Mouse (Mus musculus): ENCODE measurements around the gene Cdkn1c. TPM values are rescaled to one million over a fixed set of nuclear protein-coding genes. Genes with fewer than 3 reads are reported as not detected.

The Cdkn1c gene
- polyA plus RNA-seq, 1 experiment from 2014 or later = 942 TPM

- peak; percentile 61 for DNase-seq (ENCODE audit: low spot score)
- 27% methylated on average over 95 of the region's 100 CpGs for WGBS
Measured at GRCm38 (mm10) chr7:143459332-143460211, 1.3 kb downstream of the Cdkn1c start.

GRCm38 (mm10) chr7:143458963-143459331, 1.9 kb downstream of the Cdkn1c start:
- no peaks in the 10 kb centered on the region for H3K27me3 ChIP-seq (ENCODE audit: control insufficient read depth, insufficient read depth, low read length)
- DNase-seq (ENCODE audit: low spot score) (no peak), ATAC-seq (ENCODE audit: low FRiP score) (no peak)
- H3K4me2 ChIP-seq (replicated peaks; ENCODE audit: low read depth, low read length) = peak overlapping the region; percentile 62
- H3K4me3 ChIP-seq (ENCODE audit: low read depth, low read length) = peak overlapping the region; percentile 66
- peak overlapping the region; percentile 82 for H3K9ac ChIP-seq (ENCODE audit: low read depth, low read length)
- H3K4me1 ChIP-seq (replicated peaks; ENCODE audit: control insufficient read depth, insufficient read depth, low read length) = no peaks in the 10 kb centered on the region
- peak overlapping the region; percentile 85 for H3K27ac ChIP-seq (ENCODE audit: low read depth, low read length)
- peaks cover 6% of the 10 kb centered on the region; the same call in 1 of the 2 replicates for H3K9me3 ChIP-seq (ENCODE audit: control insufficient read depth, low read length)
- H3K36me3 ChIP-seq (ENCODE audit: control insufficient read depth, insufficient read depth, low read length) = no peaks in the 10 kb centered on the region
- WGBS = 31% methylated on average over 38 of the region's 38 CpGs

More at GRCm38 (mm10) chr7:143459332-143460211, 1.3 kb downstream of the Cdkn1c start:
- Histone ChIP-seq H3K27ac (ENCODE audit: low read depth, low read length) (peak overlapping the region; percentile 85), H3K27me3 (ENCODE audit: control insufficient read depth, insufficient read depth, low read length) (no peaks in the 10 kb centered on the region), H3K9ac (ENCODE audit: low read depth, low read length) (peak overlapping the region; percentile 82), H3K36me3 (ENCODE audit: control insufficient read depth, insufficient read depth, low read length) (no peaks in the 10 kb centered on the region), H3K4me1 (replicated peaks; ENCODE audit: control insufficient read depth, insufficient read depth, low read length) (no peaks in the 10 kb centered on the region), H3K4me2 (replicated peaks; ENCODE audit: low read depth, low read length) (peak overlapping the region; percentile 62), H3K4me3 (ENCODE audit: low read depth, low read length) (peak overlapping the region; percentile 66), H3K9me3 (ENCODE audit: control insufficient read depth, low read length) (peaks cover 6% of the 10 kb centered on the region; the same call in 1 of the 2 replicates)
- ATAC-seq (ENCODE audit: low FRiP score) = no peak; the same call in 1 of the 2 replicates

- Histone ChIP-seq H3K4me2 (replicated peaks; ENCODE audit: low read depth, low read length) (no peak overlapping the region), H3K27ac (ENCODE audit: low read depth, low read length) (no peak overlapping the region), H3K4me3 (ENCODE audit: low read depth, low read length) (no peak overlapping the region), H3K4me1 (replicated peaks; ENCODE audit: control insufficient read depth, insufficient read depth, low read length) (no peaks in the 10 kb centered on the region; the same call in 1 of the 2 replicates), H3K9me3 (ENCODE audit: control insufficient read depth, low read length) (no peaks in the 10 kb centered on the region), H3K27me3 (ENCODE audit: control insufficient read depth, insufficient read depth, low read length) (peaks cover 10% of the 10 kb centered on the region), H3K36me3 (ENCODE audit: control insufficient read depth, insufficient read depth, low read length) (no peaks in the 10 kb centered on the region), H3K9ac (ENCODE audit: low read depth, low read length) (no peak overlapping the region)
- no peak for DNase-seq (ENCODE audit: low spot score)
- 83% methylated on average over 2 of the region's 2 CpGs for WGBS
- no peak for ATAC-seq (ENCODE audit: low FRiP score)
Measured at GRCm38 (mm10) chr7:143447130-143447529, 13.7 kb downstream of the Cdkn1c start.

- Histone ChIP-seq H3K9me3 (ENCODE audit: control insufficient read depth, low read length) (no peaks in the 10 kb centered on the region), H3K9ac (ENCODE audit: low read depth, low read length) (peak overlapping the region; percentile 72), H3K36me3 (ENCODE audit: control insufficient read depth, insufficient read depth, low read length) (no peaks in the 10 kb centered on the region), H3K4me3 (ENCODE audit: low read depth, low read length) (peak overlapping the region; percentile 30), H3K4me1 (replicated peaks; ENCODE audit: control insufficient read depth, insufficient read depth, low read length) (no peaks in the 10 kb centered on the region; the same call in 1 of the 2 replicates), H3K27me3 (ENCODE audit: control insufficient read depth, insufficient read depth, low read length) (peaks cover 10% of the 10 kb centered on the region), H3K4me2 (replicated peaks; ENCODE audit: low read depth, low read length) (peak overlapping the region; percentile 48), H3K27ac (ENCODE audit: low read depth, low read length) (peak overlapping the region; percentile 88)
- peak; percentile 75 for ATAC-seq (ENCODE audit: low FRiP score)
- DNase-seq (ENCODE audit: low spot score) = peak; percentile 77
- WGBS = 7% methylated on average over 47 of the region's 53 CpGs
Measured at GRCm38 (mm10) chr7:143445651-143446460, 15.0 kb downstream of the Cdkn1c start.

GRCm38 (mm10) chr7:143444955-143445648, 15.7 kb downstream of the Cdkn1c start:
- H3K9ac ChIP-seq (ENCODE audit: low read depth, low read length) = peak overlapping the region; percentile 72
- H3K4me2 ChIP-seq (replicated peaks; ENCODE audit: low read depth, low read length) = peak overlapping the region; percentile 48
- H3K27ac ChIP-seq (ENCODE audit: low read depth, low read length) = peak overlapping the region; percentile 88
- WGBS = 2% methylated on average over 54 of the region's 55 CpGs
- H3K9me3 ChIP-seq (ENCODE audit: control insufficient read depth, low read length) = no peaks in the 10 kb centered on the region
- H3K4me3 ChIP-seq (ENCODE audit: low read depth, low read length) = peak overlapping the region; percentile 30
- H3K4me1 ChIP-seq (replicated peaks; ENCODE audit: control insufficient read depth, insufficient read depth, low read length) = no peaks in the 10 kb centered on the region; the same call in 1 of the 2 replicates
- ATAC-seq (ENCODE audit: low FRiP score) (peak; percentile 73), DNase-seq (ENCODE audit: low spot score) (peak; percentile 68)
- no peaks in the 10 kb centered on the region for H3K36me3 ChIP-seq (ENCODE audit: control insufficient read depth, insufficient read depth, low read length)
- peaks cover 10% of the 10 kb centered on the region for H3K27me3 ChIP-seq (ENCODE audit: control insufficient read depth, insufficient read depth, low read length)

- ATAC-seq (ENCODE audit: low FRiP score) = no peak
- no peak overlapping the region for H3K9ac ChIP-seq (ENCODE audit: low read depth, low read length)
- no peaks in the 10 kb centered on the region for H3K36me3 ChIP-seq (ENCODE audit: control insufficient read depth, insufficient read depth, low read length)
- H3K4me1 ChIP-seq (replicated peaks; ENCODE audit: control insufficient read depth, insufficient read depth, low read length) = no peaks in the 10 kb centered on the region; the same call in 1 of the 2 replicates
- peak overlapping the region; percentile 88 for H3K27ac ChIP-seq (ENCODE audit: low read depth, low read length)
- no peaks in the 10 kb centered on the region for H3K9me3 ChIP-seq (ENCODE audit: control insufficient read depth, low read length)
- no peak overlapping the region for H3K4me3 ChIP-seq (ENCODE audit: low read depth, low read length)
- DNase-seq (ENCODE audit: low spot score) = no peak
- 17% methylated on average over 8 of the region's 8 CpGs for WGBS
- H3K4me2 ChIP-seq (replicated peaks; ENCODE audit: low read depth, low read length) = peak overlapping the region; percentile 48
- H3K27me3 ChIP-seq (ENCODE audit: control insufficient read depth, insufficient read depth, low read length) = peaks cover 10% of the 10 kb centered on the region
Measured at GRCm38 (mm10) chr7:143444580-143444954, 16.3 kb downstream of the Cdkn1c start.

- no peak overlapping the region for H3K4me3 ChIP-seq (ENCODE audit: low read depth, low read length)
- WGBS = 63% methylated on average over 1 of the region's 1 CpGs
Measured at GRCm38 (mm10) chr7:143438965-143439364, 21.9 kb downstream of the Cdkn1c start.

More at GRCm38 (mm10) chr7:143438965-143439364, 21.9 kb downstream of the Cdkn1c start:
- no peak overlapping the region for H3K9ac ChIP-seq (ENCODE audit: low read depth, low read length)
- ATAC-seq (ENCODE audit: low FRiP score) (no peak), DNase-seq (ENCODE audit: low spot score) (no peak)
- peak overlapping the region; percentile 72; the same call in 1 of the 2 replicates for H3K4me2 ChIP-seq (replicated peaks; ENCODE audit: low read depth, low read length)
- no peaks in the 10 kb centered on the region for H3K9me3 ChIP-seq (ENCODE audit: control insufficient read depth, low read length)
- peaks cover 11% of the 10 kb centered on the region; the same call in 1 of the 2 replicates for H3K4me1 ChIP-seq (replicated peaks; ENCODE audit: control insufficient read depth, insufficient read depth, low read length)
- peaks cover 4% of the 10 kb centered on the region for H3K27me3 ChIP-seq (ENCODE audit: control insufficient read depth, insufficient read depth, low read length)
- no peaks in the 10 kb centered on the region for H3K36me3 ChIP-seq (ENCODE audit: control insufficient read depth, insufficient read depth, low read length)
- no peak overlapping the region for H3K27ac ChIP-seq (ENCODE audit: low read depth, low read length)
